Mouse (Mus musculus) thymus, postnatal 36 days (tissue): ENCODE data around the gene Methig1.
A peak's percentile ranks its signal among the peaks of the same experiment; 100 is the strongest.
"Not testable (repeated sequence)": the region's sequence is repeated elsewhere in the genome, so short reads cannot be mapped to it uniquely, and the experiment has no call there.

Source experiments
- DNase-seq, 2 experiments: peaks; one replicate each; pipeline ENCODE4 v3.0.0; 2022; ENCODE audit warnings: mixed read lengths in 2 of 2

Gene Methig1

DNA sequence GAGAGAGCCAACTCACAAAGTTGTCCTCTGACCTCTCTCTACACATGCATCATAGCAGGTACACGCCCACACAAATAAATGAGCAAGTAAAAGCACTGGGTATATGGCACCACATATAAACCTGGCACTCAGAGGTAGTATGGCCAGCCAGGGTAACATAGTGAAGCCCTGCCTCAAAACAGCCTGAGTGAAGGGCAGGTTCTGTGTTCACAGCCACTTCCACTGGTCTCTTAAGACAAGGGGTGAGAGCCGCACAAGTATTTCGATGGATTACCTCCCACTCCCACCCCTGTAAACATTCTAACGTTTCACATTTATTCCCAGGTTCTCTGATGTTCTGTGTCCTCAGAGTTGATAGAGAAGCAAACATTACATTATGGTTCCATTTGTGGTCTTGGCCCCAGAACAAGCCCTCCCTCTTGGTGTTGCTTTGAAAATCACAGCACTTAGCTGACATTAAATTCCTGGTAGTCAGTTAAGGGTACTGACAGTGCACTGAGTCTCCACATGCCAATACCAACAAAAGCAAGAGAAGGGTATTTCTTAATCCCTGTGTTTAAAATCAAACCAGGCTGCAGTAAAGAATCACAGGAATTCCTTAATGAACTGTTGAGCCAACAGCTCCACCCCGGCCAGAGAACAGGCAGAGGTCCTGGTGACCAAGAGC lies 11.5 kb upstream of the Methig1 start:
- not testable (repeated sequence) for DNase-seq

DNA sequence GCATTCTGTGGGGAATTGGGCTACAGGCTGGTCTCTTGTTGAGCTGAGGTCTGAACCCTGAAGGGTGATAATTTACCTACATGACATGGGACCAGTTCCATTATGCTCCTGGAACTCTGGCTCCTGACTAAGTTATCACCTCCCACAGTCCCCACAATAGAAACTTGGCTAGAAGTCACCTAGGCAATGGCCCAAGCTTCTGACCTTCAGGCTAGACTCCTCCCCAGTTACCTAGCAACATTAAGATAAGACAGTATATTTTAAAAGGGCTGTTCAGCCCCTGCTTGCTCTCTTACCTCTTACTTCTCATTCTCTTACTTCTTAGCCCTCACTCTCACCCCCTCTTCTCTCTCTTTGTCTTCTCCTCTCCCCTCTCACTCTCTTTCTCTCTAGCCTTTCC lies 7.5 kb upstream of the Methig1 start:
- DNase-seq: no peak

DNA sequence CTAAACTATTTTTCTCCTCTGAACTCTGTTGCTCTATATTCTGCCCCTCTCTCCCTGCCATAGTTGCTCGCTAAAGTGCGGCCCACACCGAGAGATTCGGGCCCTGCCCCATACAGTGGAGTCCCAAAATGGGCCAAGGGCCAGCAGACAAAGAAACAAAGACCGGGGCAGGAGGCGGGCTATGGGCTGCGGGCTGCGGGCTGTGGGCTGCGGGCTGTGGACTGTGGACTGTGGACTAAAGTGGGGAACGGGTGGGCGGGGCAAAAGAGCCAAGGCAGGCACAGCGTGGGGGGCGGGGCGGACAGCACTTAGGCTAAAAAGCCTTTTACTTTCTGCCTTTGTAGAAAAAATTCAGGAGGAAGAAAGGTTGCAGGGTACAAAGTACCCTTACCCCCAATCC lies 6.2 kb upstream of the Methig1 start:
- DNase-seq: no peak

DNA sequence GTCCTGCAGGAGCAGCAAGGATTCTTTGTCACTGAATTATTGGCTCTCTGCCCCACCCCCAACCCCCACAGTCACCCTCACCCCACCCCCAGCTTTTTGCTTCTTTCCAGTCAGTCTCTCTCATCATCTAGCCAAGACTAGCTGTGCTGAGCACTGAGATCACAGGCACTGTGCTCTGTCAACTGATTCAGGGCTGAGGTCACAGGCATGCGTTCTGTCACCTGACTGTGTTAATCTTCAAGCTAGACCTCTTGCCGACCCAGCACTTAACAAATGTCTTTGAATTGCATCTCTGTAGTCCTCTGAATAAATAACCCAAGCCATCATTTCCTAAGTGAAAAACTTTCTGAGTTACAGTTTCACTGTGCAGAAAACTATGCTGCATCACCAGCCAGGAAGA lies 3.5 kb upstream of the Methig1 start:
- no peak for DNase-seq

DNA sequence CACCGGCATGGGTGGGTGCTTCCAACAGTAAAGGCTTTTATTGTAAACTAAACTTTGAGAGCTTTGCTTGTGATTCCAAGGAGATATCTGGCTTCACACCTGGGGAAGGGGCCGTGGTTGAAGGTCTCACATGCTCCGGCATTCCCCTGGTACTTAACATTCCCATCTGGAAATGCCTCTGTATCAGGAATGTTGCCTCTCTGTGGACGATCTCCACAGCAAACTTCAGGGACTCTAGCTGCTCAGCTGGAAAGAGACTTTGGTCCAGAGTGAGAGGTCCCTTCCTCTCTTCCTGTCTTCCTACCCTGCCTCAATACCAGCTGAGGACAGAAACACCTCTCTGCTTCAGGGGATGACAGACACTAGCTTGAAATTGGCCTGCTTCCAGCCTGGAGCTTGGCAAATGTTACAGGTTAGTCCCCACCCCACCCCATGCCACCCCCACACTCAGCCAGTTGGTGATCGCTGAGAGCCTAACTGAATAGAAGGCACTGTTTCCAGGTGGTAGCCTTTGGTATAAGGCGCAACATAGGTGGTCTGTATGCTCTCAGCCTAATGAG lies 1.4 kb upstream of the Methig1 start:
- DNase-seq: no peak

DNA sequence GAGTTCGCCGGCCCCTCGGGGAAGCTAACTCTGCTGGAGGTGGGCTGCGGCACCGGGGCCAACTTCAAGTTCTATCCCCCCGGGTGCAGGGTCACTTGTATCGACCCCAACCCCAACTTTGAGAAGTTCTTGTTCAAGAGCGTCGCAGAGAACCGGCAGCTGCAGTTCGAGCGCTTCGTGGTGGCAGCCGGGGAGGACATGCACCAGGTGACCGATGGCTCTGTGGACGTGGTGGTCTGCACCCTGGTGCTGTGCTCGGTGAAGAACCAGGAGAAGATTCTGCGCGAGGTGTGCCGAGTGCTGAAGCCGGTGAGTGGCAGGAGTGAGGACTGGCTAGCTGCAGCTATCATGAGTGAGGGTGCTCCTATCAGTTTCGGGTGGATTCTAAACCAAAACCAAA lies 450 bp downstream of the Methig1 start:
- DNase-seq: not testable (repeated sequence)

DNA sequence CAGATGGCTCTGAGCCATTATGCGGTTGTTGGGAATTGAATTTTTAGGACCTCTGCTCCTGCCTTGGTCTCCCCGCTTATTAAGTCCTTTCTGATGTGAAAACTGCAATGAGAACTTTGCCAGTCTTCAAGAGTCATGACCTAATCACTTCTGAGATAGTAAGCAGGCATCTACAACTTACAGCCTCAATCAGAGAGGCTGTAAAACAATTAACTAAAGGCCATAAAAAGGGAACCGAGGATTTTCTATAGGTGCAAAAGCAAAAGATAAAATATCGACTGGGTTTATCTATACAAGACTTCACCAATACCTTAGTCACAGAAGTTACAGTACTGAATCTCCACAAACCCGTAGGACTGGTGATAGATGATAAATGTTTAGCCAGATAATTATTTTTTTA lies 2.9 kb downstream of the Methig1 start:
- DNase-seq: no peak

DNA sequence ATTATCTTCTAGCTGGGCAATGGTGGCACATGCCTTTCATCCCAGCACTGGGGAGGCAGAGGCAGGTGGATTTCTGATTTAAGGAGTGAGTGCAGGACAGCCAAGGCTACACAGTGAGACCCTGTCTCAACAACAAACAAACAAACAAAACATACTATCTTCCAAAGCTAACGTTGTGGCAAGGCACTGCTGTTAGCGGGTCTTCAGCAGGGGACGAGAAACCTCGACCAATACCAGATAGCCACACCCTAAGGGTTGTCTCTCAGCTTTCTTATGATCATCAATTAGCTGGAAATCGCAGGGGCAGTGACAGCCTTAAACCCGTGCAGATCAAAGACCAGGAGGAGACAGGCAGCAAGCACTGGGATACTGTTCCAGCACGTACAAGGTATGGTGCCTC lies 11.3 kb downstream of the Methig1 start, which contains the start of gene Higd1c:
Gene Higd1c, plus strand, starts transcription at position 301 of the 400 bp plus-strand sequence.
- no peak for DNase-seq

DNA sequence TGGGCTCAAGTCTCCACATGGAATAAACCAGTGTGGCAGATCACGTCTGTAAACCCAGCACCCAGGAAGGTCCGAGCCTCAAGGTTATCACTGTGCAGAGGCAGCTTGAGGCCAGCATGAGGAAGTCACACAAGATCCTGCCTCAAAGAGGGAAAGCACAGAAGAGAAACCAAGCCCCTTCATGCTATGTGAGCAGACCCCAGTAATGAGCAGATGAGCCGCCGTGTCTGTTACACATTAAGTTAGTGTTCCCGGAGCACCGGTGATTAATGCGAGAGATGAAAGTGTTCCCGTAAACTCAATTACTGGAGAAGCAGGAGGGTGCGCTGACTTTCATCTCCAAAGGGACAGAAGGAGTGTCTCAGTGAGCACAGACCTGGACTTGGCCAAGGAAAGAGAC lies 13.0 kb downstream of the Methig1 start:
- not testable (repeated sequence) for DNase-seq

DNA sequence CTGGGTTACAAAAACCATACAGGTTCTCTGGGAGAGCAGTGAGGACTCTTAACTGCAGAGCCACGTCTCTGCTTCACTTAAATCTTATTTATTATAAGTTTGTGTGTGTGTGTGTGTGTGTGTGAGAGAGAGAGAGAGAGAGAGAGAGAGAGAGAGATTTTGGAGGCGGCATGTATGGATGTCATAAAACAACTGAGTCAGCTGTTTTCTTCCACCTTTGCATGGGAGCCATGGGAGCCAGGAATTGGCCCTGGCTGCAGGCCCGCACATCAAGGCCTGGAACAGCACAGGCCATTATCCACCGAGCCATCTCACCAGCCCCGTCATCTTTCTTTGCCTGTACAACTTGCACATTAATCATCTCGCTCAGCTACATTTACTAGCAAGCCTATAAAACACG lies 14.2 kb downstream of the Methig1 start:
- DNase-seq: no peak

DNA sequence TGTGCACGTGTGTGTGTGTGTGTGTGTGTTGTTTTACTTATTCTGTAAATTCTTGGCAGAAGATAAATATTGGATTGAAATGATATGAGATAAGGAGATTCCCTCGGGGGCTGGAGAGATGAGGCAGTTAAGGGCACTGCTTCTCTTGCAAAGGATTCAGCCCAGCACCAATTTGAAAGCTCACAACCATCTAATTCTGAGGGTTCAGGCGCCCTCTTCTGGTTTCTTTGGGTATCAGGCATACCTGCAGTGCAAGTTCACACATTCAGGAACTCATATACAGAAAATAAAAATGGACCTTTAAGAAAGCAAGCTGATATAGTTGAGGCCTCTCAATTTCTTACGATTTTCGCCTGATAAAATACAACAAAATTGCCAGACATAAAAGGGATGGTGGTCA lies 22.1 kb downstream of the Methig1 start:
- peak; percentile 20 to 39 for DNase-seq

DNA sequence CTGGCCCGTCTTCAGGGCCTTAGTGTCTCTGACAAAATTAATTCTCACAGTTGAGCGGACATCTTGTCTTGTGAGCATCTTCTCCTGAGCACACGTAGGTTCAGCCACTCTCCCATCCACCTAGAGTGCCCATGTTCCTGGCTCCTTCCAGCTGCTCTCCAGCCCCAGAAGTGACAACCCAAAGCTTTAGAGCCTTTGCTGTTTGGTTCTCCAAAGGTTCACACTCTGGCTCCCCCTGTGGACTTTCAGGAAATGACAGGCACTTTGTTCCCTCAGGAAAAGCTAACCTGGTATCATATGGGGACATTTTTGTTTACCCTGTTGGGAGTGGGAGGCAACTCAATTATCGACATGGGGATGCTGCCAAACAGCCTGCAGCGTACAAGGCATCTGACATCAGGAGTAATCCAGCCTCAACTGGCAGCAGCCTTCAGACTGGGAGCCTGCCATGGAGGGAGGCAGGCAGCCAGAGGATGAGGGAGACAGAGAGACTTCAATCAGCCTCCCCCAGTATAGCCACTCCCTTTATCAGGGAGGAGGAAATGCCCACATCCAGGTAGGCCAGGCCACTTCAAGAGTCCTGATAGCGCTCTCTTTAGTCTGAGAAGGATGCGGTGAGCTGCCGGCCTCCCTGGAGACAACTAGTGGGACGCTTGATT lies 25.0 kb downstream of the Methig1 start:
- not testable (repeated sequence) for DNase-seq

DNA sequence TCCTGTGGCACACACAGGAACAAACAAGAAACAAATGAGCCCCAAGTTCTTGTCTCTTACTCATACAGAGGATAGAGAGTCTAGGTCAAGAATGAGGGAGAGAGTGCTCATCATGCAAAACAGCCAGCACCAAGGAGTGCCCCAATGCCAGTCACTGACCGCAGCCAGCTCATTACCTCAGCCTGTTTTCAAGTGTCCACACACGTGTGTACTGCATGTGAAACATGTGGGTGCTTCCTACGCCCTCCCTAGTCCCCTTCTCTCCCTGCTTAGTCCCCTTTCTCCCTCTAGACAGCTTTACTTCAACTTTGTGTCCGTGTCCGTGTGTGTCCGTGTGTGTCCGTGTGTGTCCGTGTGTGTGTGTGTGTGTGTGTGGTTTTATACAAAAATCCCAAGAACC lies 26.7 kb downstream of the Methig1 start:
- DNase-seq: no peak

DNA sequence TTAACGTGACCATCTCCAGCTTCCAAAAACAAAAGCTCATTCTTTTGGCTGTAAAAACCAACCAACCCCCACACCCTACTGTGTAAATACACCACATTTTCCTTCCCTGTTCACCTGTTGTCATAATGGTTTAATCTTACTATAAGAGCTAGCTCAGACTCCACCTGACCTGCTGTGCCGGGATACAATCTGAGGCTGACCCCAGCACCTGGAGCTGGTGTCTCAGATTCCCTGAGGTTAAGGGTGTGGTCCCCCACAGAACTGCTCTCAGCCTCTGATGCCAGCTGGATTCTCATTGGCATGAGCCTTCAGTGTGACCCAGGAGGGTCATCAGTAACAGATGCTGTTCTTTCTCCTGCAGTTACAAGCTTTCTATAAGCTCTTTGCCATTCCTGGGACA lies 27.2 kb downstream of the Methig1 start:
- DNase-seq: no peak

DNA sequence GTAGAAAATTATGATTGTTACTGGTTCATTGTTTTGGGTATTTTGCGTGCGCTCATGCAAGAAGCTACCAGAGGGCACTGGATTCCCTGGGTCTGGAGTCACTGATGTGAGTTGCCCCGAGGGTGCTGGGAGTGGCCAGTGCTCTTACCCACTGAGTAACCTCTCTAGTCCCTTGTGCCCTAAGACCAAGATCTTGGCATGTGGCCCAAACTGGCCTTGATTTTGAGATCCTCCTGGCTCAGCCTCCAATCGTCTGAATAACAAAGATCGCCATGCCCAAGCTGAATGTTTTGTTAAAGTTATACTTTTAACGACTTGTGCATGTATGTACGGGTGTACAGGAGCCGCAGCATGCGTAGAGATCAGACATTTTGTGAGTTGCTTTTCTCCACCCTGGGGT lies 32.8 kb downstream of the Methig1 start:
- no peak for DNase-seq

DNA sequence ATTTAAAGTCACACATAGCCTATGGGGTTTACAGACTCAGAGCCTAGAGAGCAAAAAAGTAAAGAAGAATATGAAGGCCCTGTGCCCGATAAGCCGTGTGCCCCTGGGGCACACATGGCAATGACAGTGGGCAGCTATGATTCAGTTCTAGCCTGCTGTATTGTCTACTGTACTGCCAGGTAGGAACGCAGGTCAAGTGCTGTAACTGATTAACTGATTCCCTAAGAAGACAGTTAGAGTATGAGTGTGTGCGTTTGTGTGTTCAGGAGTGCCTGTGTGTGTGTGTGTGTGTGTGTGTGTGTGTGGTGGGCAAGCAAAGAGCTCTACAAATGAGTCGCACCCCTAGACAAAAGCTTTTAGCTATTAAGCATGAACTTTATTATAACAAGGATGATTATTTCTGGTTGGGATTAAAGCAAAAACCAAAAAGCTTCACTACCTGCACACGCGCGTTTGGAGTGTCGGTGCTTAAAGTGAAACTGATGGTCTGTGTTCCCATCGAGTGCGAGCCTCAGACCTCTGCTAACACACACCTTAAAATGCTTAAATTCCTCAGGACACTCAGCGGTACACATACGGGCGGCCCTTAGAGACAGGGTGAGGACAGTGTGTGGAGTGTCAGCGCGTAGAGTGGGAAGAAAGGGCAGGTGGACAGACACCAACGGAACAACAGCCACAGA lies 34.7 kb downstream of the Methig1 start:
- DNase-seq: no peak

DNA sequence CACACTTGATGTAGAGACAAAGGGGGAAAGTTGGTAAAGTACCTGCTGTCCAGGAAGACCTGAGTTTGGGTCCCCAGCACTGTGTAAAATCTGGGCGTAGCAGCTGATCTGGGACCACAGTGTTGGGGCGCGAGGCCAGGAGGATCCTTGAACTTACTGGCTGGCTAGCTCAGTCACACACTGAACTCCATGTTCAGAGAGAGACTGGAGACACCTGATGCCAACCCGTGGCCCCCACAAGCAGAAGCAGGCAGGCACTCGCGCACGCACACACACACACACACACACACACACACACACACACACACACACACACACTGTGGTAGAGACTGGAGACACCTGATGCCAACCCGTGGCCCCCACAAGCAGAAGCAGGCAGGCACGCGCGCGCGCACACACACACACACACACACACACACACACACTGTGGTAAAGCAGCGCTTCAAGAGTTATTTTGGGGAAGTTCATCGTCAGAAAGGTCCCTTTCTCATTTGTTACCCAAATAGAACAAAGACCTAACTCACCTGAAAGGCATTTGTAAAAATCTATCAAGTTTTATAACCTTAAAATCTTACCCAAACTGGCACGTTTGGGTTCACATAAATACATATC lies 35.4 kb downstream of the Methig1 start:
- DNase-seq: peak; percentile 11 to 39

DNA sequence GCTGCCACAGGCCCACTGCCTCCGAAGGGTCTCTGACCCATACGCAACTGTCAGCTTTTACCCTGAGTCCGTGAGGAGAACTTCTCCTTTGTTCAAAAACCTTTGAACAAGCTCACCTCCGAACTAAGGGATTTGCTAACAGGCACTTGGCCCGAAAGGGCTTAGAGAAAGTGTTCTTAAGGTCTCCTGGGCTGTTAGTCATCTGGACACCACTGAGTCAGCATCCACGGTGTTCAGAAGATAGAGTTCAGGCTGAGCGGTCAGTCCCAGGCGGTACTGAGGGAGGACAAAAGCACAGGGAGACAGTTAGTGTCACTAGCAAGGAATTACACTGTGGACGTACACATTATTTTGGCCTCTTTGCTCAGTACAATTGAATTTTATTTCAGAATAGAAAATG lies 35.9 kb downstream of the Methig1 start:
- DNase-seq: no peak

DNA sequence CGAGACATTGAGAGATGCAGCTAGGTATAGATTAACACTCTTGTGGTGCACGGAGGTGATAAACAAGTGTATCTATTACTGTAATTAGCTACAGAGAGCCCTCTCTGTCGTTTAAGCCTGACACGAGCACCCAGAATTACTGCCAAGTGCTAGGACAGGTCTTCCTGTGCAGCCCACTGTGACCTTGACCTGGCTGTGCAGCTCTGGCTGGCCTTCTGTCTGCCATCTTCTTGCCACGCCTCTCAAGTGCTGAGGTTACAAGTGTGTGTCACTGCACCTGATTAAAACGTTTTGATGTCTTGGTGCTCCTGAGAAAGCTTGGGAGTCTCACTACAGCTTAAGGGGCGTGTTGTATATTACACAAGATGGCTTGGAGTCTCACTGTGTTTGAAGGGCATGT lies 38.1 kb downstream of the Methig1 start:
- no peak for DNase-seq

DNA sequence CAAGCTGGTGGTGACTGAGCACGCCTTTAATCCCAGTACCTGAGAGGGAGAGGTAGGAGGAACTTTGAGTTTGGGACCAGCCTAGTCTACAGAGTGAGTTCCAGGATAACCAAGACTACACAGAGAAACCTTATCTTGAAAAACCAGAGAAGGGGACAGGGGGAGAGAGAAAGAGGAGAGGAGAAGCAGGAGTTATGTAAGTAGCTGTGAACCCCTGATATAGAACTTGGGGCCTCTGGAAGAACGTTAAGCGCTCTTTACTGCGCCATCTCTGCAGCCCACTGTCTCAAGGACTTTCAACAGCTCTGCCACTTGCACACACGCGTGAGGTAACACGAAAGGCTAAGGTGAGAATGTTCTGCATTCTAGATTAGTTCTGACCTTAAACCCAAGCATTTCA lies 38.6 kb downstream of the Methig1 start:
- no peak for DNase-seq

DNA sequence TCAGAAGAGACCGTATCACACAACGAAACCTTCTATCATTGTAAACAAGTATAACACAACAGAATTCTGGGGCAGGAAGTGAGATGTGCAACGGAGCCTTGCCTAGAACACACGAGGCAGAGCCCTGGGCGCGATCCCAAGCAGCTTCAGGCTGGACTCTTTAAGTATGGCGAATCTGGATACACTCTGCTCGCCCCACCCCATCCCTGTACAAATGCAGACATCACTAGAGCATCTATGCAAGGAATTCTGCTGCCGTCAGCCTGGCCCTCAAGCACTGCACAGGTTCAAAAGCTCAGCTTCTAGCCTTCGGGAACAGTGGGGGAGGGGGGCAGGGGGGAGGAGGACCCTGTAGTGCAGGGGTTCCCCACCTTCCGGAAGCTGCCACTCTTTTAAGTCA lies 40.1 kb downstream of the Methig1 start:
- no peak for DNase-seq

DNA sequence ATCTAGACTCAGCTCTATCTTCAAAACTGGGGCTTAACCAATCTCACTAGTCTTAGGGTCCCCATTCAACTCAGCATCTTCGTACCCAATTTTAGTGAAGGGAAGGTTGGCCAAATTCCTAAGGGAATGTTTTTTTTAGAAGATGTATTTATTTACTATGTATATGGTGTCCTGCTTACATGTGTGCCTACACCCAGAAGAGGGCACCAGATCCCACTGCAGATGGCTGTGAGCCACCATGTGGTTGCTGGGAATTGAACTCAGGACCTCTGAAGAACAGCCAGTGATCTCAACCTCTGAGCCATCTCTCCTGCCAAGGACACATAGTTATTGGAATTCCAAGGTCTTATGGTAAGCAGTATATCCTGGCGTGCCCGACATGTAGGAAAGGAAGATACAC lies 42.6 kb downstream of the Methig1 start:
- DNase-seq: no peak

DNA sequence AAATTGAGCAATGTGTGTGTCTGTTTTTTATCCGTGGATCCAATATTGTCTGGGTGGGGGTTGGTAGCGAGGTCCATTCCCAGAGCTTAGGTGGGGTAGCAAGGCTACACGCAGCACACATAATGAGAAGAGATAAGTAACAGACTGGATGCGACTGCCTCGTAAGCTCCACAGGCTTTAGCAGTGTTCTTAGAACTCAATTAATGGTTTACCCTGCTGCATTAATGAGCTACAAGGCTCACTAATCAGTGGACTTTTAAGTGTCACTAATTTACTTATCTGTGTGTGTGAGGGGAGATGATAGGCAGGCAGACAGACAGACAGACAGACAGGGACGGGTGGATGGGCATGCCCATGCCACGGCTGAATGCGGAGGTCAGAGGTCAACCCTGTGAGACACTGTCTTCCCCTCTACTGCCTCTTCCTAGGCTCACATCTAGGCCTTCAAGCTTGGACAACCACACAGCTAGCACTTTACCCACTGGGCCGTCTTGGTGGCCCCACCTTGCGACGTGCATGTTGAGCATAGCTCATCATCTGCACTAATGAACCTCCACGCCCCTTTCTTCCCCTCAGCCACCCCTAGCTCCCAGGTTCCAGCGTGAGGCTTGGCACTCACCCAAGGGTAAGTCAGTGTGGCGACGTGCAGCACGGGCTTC lies 47.8 kb downstream of the Methig1 start:
- DNase-seq: no peak
